Comparison of ENCODE assay signal across 9 mouse cellular contexts in the genomic region with DNA sequence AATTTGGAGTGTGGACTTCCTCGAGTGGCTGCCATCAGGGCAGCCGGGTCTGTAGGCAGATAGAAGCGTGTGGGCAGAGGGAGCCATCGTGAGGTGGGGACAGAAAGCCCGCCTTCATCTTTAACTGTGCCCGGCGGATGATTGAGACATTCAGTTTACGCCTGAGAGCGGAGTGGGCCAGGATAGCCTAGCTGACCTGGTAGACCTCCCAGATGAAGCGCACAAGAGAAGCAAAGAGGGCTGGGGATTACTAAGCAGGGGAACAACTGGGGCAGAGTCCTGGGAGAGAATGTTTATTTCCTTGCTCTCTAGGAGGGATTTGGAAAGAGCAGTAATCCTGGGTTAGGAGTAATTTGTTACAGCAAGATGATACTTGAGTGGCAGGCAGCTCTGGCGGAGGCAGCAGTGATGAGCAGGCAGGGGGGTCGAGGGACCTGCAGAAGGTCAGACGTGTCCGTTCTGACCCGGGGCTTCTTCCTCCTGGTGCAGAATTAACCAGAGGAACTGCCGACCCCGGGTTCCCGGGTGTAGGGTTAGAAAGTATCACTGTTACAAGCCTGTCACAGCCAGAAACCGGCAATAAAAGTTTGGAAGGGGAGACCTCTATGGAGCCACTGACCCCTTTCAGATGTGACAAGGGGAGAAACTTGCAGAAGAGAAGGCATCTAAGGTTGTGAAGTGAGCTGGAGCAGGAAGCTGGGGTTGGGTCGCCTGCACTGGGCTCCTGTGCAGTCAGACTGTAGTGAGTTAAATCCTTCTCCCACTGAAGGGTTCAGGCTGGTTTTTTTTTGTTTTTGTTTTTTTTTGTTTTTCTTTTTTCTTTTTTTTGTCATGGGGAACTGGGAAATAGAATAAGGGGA.
DNase-seq lines count a peak whose midpoint lies in the region; ATAC-seq and TF ChIP-seq lines count a peak whose summit lies in the region.
"Had no signal": no experiment of that assay in that cellular context is flagged by ENCODE, and none has a peak within 500 bp of the region (broad histone marks: within the 10 kb centered on the region; RNA-seq: fewer than 3 reads in every experiment).

No protein-coding gene starts in this region.

- TF ChIP-seq POLR2A in CH12.LX (IDR thresholded peaks at IDR 0.05; ENCODE audit: low read depth, low read length): no peak

- peaks cover 27% of the 10 kb centered on the region for H3K4me1 ChIP-seq in heart, embryonic 12.5 days (replicated peaks)
- no peaks in the 10 kb centered on the region for H3K4me1 ChIP-seq in CH12.LX (ENCODE audit: control insufficient read depth in 1 of 2, insufficient read depth in 2 of 2)
- H3K4me1 ChIP-seq in embryonic facial prominence, embryonic 12.5 days: peaks cover 29% of the 10 kb centered on the region
- peaks cover 12% of the 10 kb centered on the region for H3K4me1 ChIP-seq in midbrain, embryonic 11.5 days (ENCODE audit: control insufficient read depth, insufficient read depth, low read length)

- H3K27me3 ChIP-seq in heart, embryonic 12.5 days (replicated peaks): no peaks in the 10 kb centered on the region
- H3K27me3 ChIP-seq in CH12.LX (replicated peaks): peaks cover 48% of the 10 kb centered on the region
- H3K27me3 ChIP-seq in embryonic facial prominence, embryonic 12.5 days: no peaks in the 10 kb centered on the region
- H3K27me3 ChIP-seq in midbrain, embryonic 11.5 days (ENCODE audit: control insufficient read depth, insufficient read depth, low read length): no peaks in the 10 kb centered on the region

- H3K9ac ChIP-seq in heart, embryonic 12.5 days: no peak overlapping the region
- no peak overlapping the region for H3K9ac ChIP-seq in CH12.LX (ENCODE audit: insufficient read depth, low read depth)
- 0 out of 2 replicates have a peak overlapping the region, but pooled peaks have one; percentile 6 for H3K9ac ChIP-seq in embryonic facial prominence, embryonic 12.5 days
- H3K9ac ChIP-seq in midbrain, embryonic 11.5 days (ENCODE audit: low read length): peak overlapping the region; percentile 4; the same call in 1 of the 2 replicates

- H3K4me2 ChIP-seq in heart, embryonic 12.5 days: no peak overlapping the region
- no peak overlapping the region for H3K4me2 ChIP-seq in CH12.LX (ENCODE audit: insufficient read depth, low read depth, poor library complexity, severe bottlenecking)
- peak overlapping the region; percentile 21 for H3K4me2 ChIP-seq in embryonic facial prominence, embryonic 12.5 days (replicated peaks)
- no peak overlapping the region for H3K4me2 ChIP-seq in midbrain, embryonic 11.5 days

- no peaks in the 10 kb centered on the region for H3K9me3 ChIP-seq in heart, embryonic 12.5 days (replicated peaks)
- H3K9me3 ChIP-seq in CH12.LX (replicated peaks; ENCODE audit: low read length): no peaks in the 10 kb centered on the region
- no peaks in the 10 kb centered on the region for H3K9me3 ChIP-seq in embryonic facial prominence, embryonic 12.5 days
- no peaks in the 10 kb centered on the region for H3K9me3 ChIP-seq in midbrain, embryonic 11.5 days (ENCODE audit: control insufficient read depth, low read length)

- peak overlapping the region; percentile 25; the same call in 1 of the 2 replicates for H3K27ac ChIP-seq in heart, embryonic 12.5 days (ENCODE audit: poor library complexity, severe bottlenecking)
- H3K27ac ChIP-seq in CH12.LX (ENCODE audit: insufficient read depth, low read depth): no peak overlapping the region
- H3K27ac ChIP-seq in embryonic facial prominence, embryonic 12.5 days: peak overlapping the region; percentile 75
- no peak overlapping the region for H3K27ac ChIP-seq in midbrain, embryonic 11.5 days (ENCODE audit: low read depth, low read length)

- 43% methylated on average over 20 of the region's 20 CpGs for WGBS in heart, embryonic 12.5 days
- WGBS in embryonic facial prominence, embryonic 12.5 days: 11% methylated on average over 20 of the region's 20 CpGs
- 15% methylated on average over 20 of the region's 20 CpGs for WGBS in midbrain, embryonic 11.5 days

- DNase-seq in heart, postnatal 14 days: no peak
- DNase-seq in CH12.LX (ENCODE audit: extremely low read depth): no peak
- peak; percentile 88 for DNase-seq in midbrain, embryonic 11.5 days (ENCODE audit: low spot score, missing footprints)
- no peak for DNase-seq in right cerebral cortex, postnatal 4 days
- DNase-seq in MN1 (ENCODE audit: low spot score): no peak
- DNase-seq: thymus, adult 18-20 months had no signal

- H3K36me3 ChIP-seq in heart, embryonic 12.5 days: 0 out of 2 replicates have a peak, but pooled peaks cover 3% of the 10 kb centered on the region
- H3K36me3 ChIP-seq in CH12.LX (replicated peaks in 1 of 2; ENCODE audit: control insufficient read depth in 1 of 2, insufficient read depth in 1 of 2, low read length in 1 of 2): no peaks in the 10 kb centered on the region
- H3K36me3 ChIP-seq in embryonic facial prominence, embryonic 12.5 days: peaks cover 4% of the 10 kb centered on the region; the same call in 1 of the 2 replicates
- H3K36me3 ChIP-seq in midbrain, embryonic 11.5 days (ENCODE audit: control insufficient read depth, insufficient read depth, low read length): no peaks in the 10 kb centered on the region

- peak; percentile 8; the same call in 1 of the 2 replicates for TF ChIP-seq RAD21 in CH12.LX (IDR thresholded peaks at IDR 0.05; ENCODE audit: low read depth, low read length)

- no peak for TF ChIP-seq EP300 in CH12.LX (IDR thresholded peaks at IDR 0.05; ENCODE audit: low read length)

- peak in 1 of 2 experiments; percentile 22; a peak in 1 of 4 replicates for TF ChIP-seq CTCF in CH12.LX (conservative IDR thresholded peaks at IDR 0.05 in 1 of 2, IDR thresholded peaks at IDR 0.05 in 1 of 2; ENCODE audit: low read depth in 2 of 2, low read length in 2 of 2)

- in situ Hi-C loops in CH12.LX (cut with MboI; ENCODE audit: low pct_ligation_motif_present, low pct_unique_long_range_greater_than_20kb, low sequenced_read_pairs): no loop called here

- intact Hi-C loops in heart, postnatal 14 days (cut with DNase I): no loop called here

- no peak overlapping the region for H3K4me3 ChIP-seq in heart, embryonic 12.5 days
- no peak overlapping the region for H3K4me3 ChIP-seq in CH12.LX (replicated peaks in 1 of 3; ENCODE audit: low read depth in 2 of 3, low read length in 2 of 3, poor library complexity in 1 of 3)
- no peak overlapping the region for H3K4me3 ChIP-seq in embryonic facial prominence, embryonic 12.5 days
- no peak overlapping the region for H3K4me3 ChIP-seq in midbrain, embryonic 11.5 days (ENCODE audit: low read depth, low read length)

- dilution Hi-C loops in CH12.LX (cut with MboI; ENCODE audit: extremely low pct_ligation_motif_present, extremely low pct_unique_long_range_greater_than_20kb, low sequenced_read_pairs): no loop called here

- H3K79me2 ChIP-seq in CH12.LX (replicated peaks; ENCODE audit: control insufficient read depth, extremely low read depth, insufficient read depth, poor library complexity, severe bottlenecking): no peaks in the 10 kb centered on the region

- ATAC-seq in heart, embryonic 12.5 days (ENCODE audit: insufficient number of reproducible peaks, low FRiP score): no peak
- ATAC-seq in embryonic facial prominence, embryonic 12.5 days (ENCODE audit: insufficient number of reproducible peaks, insufficient read depth, low FRiP score, low TSS enrichment): no peak
- no peak for ATAC-seq in midbrain, embryonic 11.5 days (ENCODE audit: low FRiP score)
- no peak for ATAC-seq in activated CD4-positive, CD25-positive, alpha-beta regulatory T cell, adult 4 months

TF ChIP-seq in CH12.LX, 34 proteins besides CTCF, POLR2A, EP300 and RAD21:
- no peak for TF ChIP-seq MAX (IDR thresholded peaks at IDR 0.05; ENCODE audit: low read length)
- TF ChIP-seq ZMIZ1 (IDR thresholded peaks at IDR 0.05; ENCODE audit: low read depth, low read length): no peak

Comparison
In these comparisons a context has a peak if more than half of its experiments do, and no peak if none do; other contexts are left out.
1. H3K27ac ChIP-seq: peak in heart, embryonic 12.5 days (single experiment) and embryonic facial prominence, embryonic 12.5 days (single experiment); none in CH12.LX (single experiment) and midbrain, embryonic 11.5 days (single experiment).
2. H3K9ac ChIP-seq: peak in embryonic facial prominence, embryonic 12.5 days (single experiment) and midbrain, embryonic 11.5 days (single experiment); none in heart, embryonic 12.5 days (single experiment) and CH12.LX (single experiment).